Mouse (Mus musculus): Measurements from ENCODE around the gene Gabra6. TPM values are rescaled to one million over a fixed set of nuclear protein-coding genes. Genes with fewer than 3 reads are reported as not detected.
A peak's percentile ranks its signal among the peaks of the same experiment; 100 is the strongest.

The Gabra6 gene
- polyA plus RNA-seq (2012; rRNA removed), result not detected in 2 replicates

DNA sequence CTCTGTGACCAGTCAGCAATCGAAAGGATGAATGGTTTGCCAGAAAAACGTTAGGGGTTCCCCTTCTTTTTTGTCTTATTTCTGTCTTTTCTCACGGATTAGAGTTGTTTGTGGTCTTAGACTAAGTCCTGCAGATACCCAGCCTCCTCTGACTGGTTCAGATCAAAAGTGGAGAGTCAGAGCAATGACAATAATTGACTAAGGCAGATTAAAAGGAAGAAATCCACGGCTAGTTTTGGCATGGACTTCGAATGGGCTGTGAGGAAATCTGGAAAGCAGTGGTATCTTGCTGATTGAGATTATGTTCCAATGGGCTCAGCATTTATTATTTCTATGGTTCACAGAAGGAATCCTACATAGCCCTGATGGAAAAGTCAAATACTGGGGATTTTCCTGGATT is at the start of gene Gabra6:
TSS of gene Gabra6 (minus strand) at position 191 of the 400 bp plus-strand sequence.
- TF ChIP-seq POLR2A (IDR thresholded peaks at IDR 0.05; ENCODE audit: borderline replicate concordance, extremely low read depth, insufficient read depth, insufficient read length, poor library complexity, severe bottlenecking) (no peak), CTCF (IDR thresholded peaks at IDR 0.05; ENCODE audit: borderline replicate concordance, extremely low read depth, insufficient read depth, insufficient read length) (no peak)

DNA sequence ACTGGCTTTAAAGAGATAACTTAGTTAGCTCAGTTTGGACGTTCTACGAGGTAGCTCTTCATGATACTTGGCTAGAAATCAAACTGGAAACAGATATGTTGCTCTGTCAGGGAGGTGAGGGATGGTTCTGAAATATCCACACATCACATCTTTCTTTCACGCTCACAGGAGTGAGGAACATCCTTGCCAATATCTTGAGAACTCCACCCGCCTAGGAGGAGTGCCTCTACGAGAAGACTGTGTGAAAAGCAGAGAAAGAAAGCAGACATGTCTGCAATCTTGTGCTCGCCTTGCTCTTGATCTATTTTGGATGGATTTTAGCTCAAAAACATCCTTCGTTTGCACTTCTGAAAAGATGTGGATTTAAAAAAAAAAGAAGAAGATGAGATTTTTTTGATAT is 44.7 kb upstream of the Gabra6 start:
- peak; percentile 11 for DNase-seq (ENCODE audit: low read depth)

More for the DNA sequence above, at the start of gene Gabra6:
- no peak for DNase-seq (ENCODE audit: low read depth)

DNA sequence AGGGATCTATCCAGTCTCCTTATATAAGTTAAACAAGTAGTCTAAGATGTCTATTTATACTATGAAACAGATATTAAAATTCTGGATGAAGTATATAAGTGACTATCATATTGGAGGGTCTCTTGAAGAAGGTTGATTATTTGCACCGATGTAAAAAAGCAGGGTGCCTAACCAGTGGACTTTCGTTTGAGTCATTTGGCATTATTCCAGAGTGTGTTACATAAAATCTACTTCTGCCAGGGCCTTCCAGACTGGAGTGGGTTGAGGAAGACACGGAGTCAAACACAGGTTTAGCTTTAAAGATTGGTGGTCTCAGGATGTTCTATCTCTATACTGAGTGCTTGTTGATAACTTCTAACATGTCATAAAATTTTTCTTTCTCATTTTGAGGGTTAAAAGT is 11.2 kb upstream of the Gabra6 start:
- TF ChIP-seq POLR2A (IDR thresholded peaks at IDR 0.05; ENCODE audit: borderline replicate concordance, extremely low read depth, insufficient read depth, insufficient read length, poor library complexity, severe bottlenecking) (no peak), CTCF (IDR thresholded peaks at IDR 0.05; ENCODE audit: borderline replicate concordance, extremely low read depth, insufficient read depth, insufficient read length) (no peak)
- no peak for DNase-seq (ENCODE audit: low read depth)

More for the DNA sequence above, 44.7 kb upstream of the Gabra6 start:
- TF ChIP-seq POLR2A (IDR thresholded peaks at IDR 0.05; ENCODE audit: borderline replicate concordance, extremely low read depth, insufficient read depth, insufficient read length, poor library complexity, severe bottlenecking), result no peak
- TF ChIP-seq CTCF (IDR thresholded peaks at IDR 0.05; ENCODE audit: borderline replicate concordance, extremely low read depth, insufficient read depth, insufficient read length), result no peak

DNA sequence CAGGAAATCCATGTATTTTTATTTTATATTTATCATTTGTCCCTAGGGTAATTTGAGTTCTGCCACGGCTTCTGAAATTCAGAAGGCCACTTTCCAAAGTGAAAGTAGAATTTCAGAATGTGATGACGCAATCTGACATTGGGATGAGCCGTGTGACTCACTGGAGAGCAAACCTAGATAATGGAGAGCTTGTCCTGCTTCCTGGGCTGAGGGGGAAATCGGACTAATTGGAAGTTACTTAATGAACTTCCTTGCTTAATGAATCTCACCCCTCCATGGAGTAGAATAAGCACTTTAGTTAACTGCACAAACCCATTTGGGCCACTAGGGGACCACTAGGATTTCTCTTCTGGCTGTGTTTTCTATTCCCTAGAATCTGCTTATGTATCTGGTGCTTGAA is 5.4 kb upstream of the Gabra6 start:
- TF ChIP-seq POLR2A (IDR thresholded peaks at IDR 0.05; ENCODE audit: borderline replicate concordance, extremely low read depth, insufficient read depth, insufficient read length, poor library complexity, severe bottlenecking) (no peak), CTCF (IDR thresholded peaks at IDR 0.05; ENCODE audit: borderline replicate concordance, extremely low read depth, insufficient read depth, insufficient read length) (no peak)
- no peak for DNase-seq (ENCODE audit: low read depth)

DNA sequence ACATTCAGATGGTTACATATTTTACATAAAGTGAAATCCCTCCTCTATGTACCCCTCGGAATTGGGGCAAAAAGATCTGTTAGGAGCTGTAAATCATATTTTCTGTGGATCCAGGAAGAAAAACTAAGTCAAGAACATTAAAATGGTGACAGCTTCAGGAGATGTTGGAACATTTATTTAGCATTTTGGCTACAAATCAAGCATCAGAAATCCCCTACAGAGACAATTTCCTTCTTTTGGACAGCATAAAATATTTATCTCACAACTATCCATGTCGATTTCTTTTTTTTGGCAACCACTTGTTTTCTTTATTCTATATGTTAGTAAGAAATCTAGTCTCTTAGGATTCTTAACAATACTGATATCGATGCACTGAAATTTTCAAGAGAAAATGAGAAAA is 688 bp upstream of the Gabra6 start:
- TF ChIP-seq POLR2A (IDR thresholded peaks at IDR 0.05; ENCODE audit: borderline replicate concordance, extremely low read depth, insufficient read depth, insufficient read length, poor library complexity, severe bottlenecking), result no peak
- no peak for TF ChIP-seq CTCF (IDR thresholded peaks at IDR 0.05; ENCODE audit: borderline replicate concordance, extremely low read depth, insufficient read depth, insufficient read length)
- DNase-seq (ENCODE audit: low read depth), result no peak

- DNase-seq (ENCODE audit: low read depth), result no peak
- TF ChIP-seq POLR2A (IDR thresholded peaks at IDR 0.05; ENCODE audit: borderline replicate concordance, extremely low read depth, insufficient read depth, insufficient read length, poor library complexity, severe bottlenecking) (no peak), CTCF (IDR thresholded peaks at IDR 0.05; ENCODE audit: borderline replicate concordance, extremely low read depth, insufficient read depth, insufficient read length) (no peak)
Observed at GRCm38 (mm10) chr11:42319521-42319920, 1.4 kb downstream of the Gabra6 start.

DNA sequence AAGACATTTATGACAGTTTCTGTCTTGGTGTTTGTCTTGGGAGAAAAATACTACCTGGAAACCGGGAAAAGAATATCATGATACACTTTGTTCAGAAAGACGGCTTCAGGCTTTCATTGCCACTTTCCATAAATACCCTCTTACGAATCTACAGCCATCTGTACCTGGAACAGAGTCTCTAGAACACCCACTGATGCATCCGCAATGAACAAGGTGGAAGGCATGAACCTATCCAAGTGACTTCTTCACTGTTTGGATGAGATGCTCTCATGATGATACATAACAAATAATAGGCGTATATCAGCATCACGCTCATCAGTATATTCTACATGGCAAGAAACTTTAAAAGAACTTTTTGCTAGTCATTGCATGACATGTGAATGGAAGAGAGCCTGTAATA is 1.8 kb downstream of the Gabra6 start:
- no peak for DNase-seq (ENCODE audit: low read depth)
- no peak for TF ChIP-seq CTCF (IDR thresholded peaks at IDR 0.05; ENCODE audit: borderline replicate concordance, extremely low read depth, insufficient read depth, insufficient read length)
- no peak for TF ChIP-seq POLR2A (IDR thresholded peaks at IDR 0.05; ENCODE audit: borderline replicate concordance, extremely low read depth, insufficient read depth, insufficient read length, poor library complexity, severe bottlenecking)

- no peak for TF ChIP-seq POLR2A (IDR thresholded peaks at IDR 0.05; ENCODE audit: borderline replicate concordance, extremely low read depth, insufficient read depth, insufficient read length, poor library complexity, severe bottlenecking)
- TF ChIP-seq CTCF (IDR thresholded peaks at IDR 0.05; ENCODE audit: borderline replicate concordance, extremely low read depth, insufficient read depth, insufficient read length), result no peak
- no peak for DNase-seq (ENCODE audit: low read depth)
Observed at GRCm38 (mm10) chr11:42317985-42318384, 2.9 kb downstream of the Gabra6 start.

DNA sequence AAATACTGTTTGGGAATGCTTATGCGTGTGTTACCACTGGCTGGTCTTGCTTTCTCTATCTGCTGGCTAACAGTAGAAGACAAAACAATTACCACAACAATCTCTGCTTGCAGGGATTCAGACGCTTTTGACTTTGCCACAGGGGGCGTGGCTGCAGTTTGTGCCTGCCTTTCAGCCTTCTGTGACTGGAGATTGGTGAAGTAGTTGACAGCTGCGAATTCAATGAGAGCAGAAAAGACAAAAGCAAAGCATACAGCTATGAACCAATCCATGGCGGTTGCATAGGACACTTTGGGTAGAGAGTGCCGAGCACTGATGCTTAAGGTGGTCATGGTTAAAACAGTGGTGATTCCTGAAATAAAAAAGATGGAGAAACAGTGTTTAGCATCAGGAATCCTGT is 6.0 kb downstream of the Gabra6 start:
- peak; percentile 82 for DNase-seq (ENCODE audit: low read depth)
- no peak for TF ChIP-seq POLR2A (IDR thresholded peaks at IDR 0.05; ENCODE audit: borderline replicate concordance, extremely low read depth, insufficient read depth, insufficient read length, poor library complexity, severe bottlenecking)
- no peak for TF ChIP-seq CTCF (IDR thresholded peaks at IDR 0.05; ENCODE audit: borderline replicate concordance, extremely low read depth, insufficient read depth, insufficient read length)

- TF ChIP-seq POLR2A (IDR thresholded peaks at IDR 0.05; ENCODE audit: borderline replicate concordance, extremely low read depth, insufficient read depth, insufficient read length, poor library complexity, severe bottlenecking) (no peak), CTCF (IDR thresholded peaks at IDR 0.05; ENCODE audit: borderline replicate concordance, extremely low read depth, insufficient read depth, insufficient read length) (no peak)
- DNase-seq (ENCODE audit: low read depth), result no peak
Observed at GRCm38 (mm10) chr11:42310892-42311291, 10.0 kb downstream of the Gabra6 start.

DNA sequence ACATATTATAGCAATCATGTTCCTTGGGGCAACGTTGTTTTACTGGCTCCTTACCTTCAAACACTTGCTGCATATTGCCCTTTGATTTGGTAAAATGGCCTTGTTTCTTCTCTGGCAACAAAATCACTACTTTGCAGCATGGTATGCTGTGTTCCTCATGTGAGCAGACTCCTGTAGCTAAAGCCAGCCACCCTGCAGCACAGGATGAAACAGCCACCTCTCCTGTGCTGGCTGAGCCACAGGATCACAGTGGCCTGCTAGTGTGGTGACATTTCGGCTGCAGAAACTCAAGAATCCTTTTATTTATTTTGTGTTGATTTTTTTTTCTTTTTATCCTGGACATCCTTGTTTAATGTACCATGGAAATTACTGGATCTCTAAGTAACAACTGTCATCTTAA is 11.8 kb downstream of the Gabra6 start:
- no peak for DNase-seq (ENCODE audit: low read depth)

DNA sequence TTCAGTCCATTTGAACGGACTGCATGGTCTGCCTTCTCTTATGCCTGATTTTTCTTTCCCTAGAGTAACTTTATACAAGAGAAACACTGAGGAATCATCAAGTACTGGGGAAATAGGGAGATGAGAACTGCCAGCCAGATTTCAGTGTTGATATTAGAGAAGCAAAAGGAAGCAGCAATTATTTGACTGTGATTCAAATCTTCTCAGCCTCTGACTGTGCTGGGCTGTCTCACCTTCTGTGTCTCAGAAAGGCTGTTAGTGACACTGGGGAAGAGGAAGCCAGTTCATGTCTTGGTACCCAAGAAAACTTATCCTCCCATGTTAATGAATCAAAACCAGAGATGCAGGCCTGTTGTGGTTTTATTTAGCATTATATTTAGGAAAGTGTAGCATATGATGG is 14.8 kb downstream of the Gabra6 start:
- TF ChIP-seq CTCF (IDR thresholded peaks at IDR 0.05; ENCODE audit: borderline replicate concordance, extremely low read depth, insufficient read depth, insufficient read length) (no peak), POLR2A (IDR thresholded peaks at IDR 0.05; ENCODE audit: borderline replicate concordance, extremely low read depth, insufficient read depth, insufficient read length, poor library complexity, severe bottlenecking) (no peak)
- no peak for DNase-seq (ENCODE audit: low read depth)

More for the DNA sequence above, 11.8 kb downstream of the Gabra6 start:
- TF ChIP-seq POLR2A (IDR thresholded peaks at IDR 0.05; ENCODE audit: borderline replicate concordance, extremely low read depth, insufficient read depth, insufficient read length, poor library complexity, severe bottlenecking), result no peak
- TF ChIP-seq CTCF (IDR thresholded peaks at IDR 0.05; ENCODE audit: borderline replicate concordance, extremely low read depth, insufficient read depth, insufficient read length), result no peak

Measured in brain, embryonic 14.5 days (tissue).